Mouse (Mus musculus) liver, postnatal 0 days (tissue): Measurements from ENCODE around the gene 4930505A04Rik.

Experiments
- CTCF ChIP-seq: sonication (generic); IDR thresholded peaks from 2 replicates; pipeline ENCODE4 v1.5.1; 2016; ENCODE audit warnings: antibody characterized with exemption, low read depth
- EP300 ChIP-seq: IDR thresholded peaks from 2 replicates; pipeline ENCODE4 v1.6.1; 2016; ENCODE audit warnings: antibody characterized with exemption, low read depth, mild to moderate bottlenecking

DNA sequence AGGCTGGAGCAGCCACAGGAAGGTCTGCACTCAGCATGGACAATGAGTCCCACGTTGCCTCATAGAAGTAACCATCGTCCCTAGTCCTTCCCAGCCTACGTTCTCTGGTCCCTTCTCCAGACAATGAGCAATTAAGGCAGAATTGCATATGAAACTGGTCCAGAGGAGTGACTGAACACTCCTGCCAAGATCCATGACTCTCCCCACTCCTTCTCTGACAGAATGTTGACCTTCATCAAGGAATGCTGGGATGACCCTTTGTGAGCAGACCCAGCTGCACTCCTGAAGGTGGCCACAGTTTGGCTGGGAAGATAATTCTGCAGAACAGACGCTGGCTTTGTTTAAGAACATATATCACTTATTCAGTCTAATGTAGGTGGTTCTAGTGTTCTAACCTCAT lies 11.7 kb upstream of the 4930505A04Rik start:
- TF ChIP-seq CTCF (no peak), EP300 (no peak)
